Mouse (Mus musculus) CD4-positive, CD25-positive, alpha-beta regulatory T cell, adult 4 months (primary cell): Measurements from ENCODE around the gene Rims3. TPM values are rescaled to one million over a fixed set of nuclear protein-coding genes. Genes with fewer than 3 reads are reported as not detected.

Source experiments
- ATAC-seq: one replicate; pipeline ENCODE4 v1.8.0; 2017
- polyA plus RNA-seq, 2 experiments: library from polyadenylated mRNA; unstranded; fragments of 100-300 nt; shearing (Covaris generic); gene quantifications; one replicate each; pipeline ENCODE4 v1.2.1; 2017

Rims3 gene
- 1 to 10 TPM in 1 of 2 experiments, under 1 TPM in 1; 0.63 to 1.2 TPM for polyA plus RNA-seq

DNA sequence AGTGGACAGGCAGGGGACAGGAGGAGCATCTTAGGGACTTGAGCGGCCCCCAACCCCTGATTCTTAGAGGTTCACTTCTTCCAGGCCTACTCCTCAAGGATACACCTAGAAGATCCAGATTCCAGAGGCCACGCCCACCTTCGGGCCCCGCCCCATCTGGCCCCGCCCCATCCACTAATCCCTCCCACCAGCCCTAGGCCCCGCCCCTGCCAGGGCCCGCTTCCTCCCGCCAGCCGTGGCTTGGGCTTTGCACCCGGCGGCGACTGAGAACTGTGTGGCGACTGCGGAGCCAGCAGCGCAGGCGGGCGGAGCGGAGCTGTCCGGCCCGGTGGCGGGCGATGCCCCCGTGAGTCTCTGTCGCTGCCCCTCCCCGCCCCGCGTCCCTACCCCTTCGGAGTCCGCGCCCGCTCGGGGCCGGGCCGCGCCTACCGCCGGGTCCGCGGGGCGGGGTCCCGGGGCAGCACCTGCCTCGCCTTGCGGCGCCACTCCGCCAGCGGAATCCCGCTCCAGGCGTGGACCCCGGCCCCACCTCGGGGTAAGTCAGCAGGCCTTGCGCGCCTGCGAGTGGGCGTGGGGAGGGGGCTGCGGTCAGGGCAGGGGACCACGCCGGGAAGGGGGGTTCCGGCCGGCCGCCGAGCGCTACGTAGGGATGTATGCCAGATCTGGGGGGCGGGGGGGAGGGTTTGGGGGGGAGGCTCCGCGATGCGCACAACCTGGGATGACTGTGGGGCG is at the start of gene Rims3:
Gene Rims3 (plus strand): TSS at position 229 of the 732 bp plus-strand sequence.
- peak; percentile 84 for ATAC-seq

DNA sequence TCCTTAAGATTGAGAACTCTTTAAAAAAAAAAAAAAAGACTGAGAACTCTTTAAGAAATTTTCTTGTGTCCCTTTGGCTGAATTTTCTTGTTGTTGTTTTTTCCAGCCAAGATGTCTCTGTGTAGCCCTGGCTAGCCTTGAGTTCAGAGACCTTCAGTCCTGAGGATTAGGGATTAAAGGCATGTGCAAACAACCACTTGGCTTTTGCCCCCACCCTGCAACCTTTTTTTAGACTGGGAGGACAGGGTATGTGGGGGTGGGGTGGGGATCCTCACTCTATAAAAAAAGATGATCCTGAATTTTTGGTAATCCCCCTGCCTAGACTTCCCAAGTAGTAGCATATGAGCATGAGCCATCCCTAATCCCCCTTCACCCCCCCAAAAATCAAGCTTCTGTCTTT is 48.8 kb upstream of the Rims3 start:
- ATAC-seq: no peak

DNA sequence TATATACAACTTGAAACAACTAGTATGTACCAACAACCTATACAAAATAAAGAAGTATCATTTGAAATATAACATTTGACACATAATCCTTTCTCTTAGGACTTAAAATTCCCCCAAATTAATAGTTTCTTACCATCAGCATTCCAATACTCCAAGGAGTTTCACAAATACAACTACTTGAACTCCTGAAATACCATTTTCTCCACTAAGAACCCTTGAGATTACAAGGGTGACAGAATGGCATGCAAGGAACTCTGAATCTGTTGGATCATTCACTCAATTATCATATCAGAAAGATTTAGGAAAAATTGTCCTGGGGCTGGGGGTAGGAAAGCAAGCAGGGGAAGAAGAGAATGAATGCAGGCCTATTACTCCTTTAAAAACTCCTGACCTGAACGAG is 40.9 kb upstream of the Rims3 start:
- no peak for ATAC-seq

DNA sequence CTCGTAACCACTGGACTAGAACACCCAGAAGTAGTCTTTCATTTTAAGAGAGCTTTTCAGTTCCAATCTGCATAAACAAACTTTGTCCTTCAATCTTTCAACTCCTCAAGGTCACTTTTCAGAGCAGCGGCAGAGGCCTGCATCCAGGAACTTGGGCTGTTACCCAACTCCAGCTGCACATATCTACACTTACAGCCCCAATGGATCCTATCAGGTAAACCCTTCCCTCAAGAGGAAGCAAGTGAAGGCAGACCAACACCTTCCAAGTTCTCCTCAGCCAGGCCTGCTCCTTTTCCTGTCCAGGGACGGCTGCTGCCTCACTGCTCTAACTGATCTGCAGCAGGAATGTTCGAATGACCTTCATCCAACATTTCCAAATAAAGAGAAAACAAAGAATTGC is 40.4 kb upstream of the Rims3 start:
- ATAC-seq: no peak

DNA sequence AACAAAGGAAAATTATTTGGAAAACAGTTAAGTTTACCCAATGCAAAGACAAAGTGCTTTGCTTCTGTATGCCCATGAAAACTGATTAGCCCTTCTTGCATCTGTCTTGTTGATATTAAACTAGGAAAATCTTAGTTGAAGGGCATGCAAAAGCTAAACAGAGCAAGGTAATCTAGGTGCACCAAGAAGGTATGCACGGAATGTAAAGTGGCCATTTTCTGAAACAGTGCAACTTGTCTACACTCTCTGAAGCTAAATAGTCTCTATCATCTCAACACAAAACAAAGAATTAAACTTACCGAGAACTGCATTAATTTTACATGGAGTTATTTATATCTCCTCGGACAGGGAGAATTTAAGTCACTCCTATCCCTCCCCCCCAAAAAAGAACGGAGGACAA is 39.5 kb upstream of the Rims3 start:
- ATAC-seq: no peak

DNA sequence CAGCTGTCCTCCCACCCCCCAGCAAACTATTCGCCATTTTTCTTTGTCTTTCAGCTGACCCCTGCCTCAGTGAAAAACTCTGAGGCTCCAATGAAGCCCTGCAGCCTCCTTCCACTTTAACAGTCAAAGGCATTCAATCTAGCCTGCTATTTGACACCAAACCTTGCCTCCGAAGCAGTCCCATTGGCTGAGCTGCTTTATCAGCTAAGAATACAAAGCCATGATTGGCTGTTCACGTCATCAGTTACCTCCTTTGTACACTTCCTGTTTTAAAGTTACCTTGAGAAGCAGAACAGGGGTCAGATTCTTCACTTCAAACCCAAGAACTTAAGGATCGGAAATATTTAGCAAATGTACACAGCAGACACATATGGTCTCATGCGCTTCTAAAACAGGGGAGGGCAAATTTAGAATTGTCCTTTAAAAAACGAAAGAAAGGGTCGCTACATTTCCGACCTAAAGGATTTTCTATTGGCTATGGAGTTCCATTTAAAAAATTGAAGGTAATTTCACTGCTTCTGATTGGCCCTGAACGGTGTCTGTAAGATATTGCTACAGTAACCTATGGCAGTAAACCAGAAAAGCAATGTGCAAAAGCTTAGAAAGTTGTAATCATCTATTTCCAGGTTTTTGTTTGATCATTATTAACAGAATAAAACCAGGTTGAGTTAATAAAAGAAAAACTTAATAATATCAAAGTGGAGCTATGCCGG is 38.8 kb upstream of the Rims3 start:
- peak; percentile 99 for ATAC-seq

DNA sequence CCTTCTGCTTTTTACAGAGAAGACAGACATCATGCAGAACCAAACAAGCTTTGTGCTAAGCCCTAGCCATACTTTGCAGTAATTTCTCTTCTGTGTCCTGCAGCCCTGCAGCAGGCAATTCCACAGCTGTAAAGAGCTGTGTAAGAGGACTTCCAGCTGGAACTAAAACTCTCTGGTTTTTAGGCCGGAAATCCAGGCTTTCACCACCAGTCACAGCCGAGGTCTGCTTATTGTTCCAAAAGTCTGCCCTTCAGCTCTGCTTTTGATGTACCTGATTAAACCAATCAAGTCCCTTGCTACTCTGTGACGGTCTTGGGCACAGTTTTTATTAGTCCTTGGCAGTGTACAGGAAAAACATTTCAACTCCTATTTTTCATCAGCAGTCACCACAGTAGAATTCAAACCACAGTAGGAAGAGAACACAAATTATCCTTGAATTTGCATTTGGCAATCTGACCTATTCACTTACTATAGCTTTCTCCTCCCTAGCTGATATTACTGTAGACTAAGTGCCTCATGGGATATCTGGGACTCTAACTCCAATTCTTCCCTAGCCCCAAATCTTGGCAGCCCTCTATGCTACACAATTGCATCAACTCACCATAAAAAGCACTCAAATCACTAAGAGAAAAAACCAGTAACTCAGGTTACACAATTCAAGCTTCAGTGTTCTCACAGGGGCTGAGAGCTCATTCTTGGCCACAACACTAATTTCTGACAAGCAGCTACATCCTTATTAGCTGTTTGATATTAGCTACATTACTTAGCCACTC is 37.4 kb upstream of the Rims3 start:
- no peak for ATAC-seq

DNA sequence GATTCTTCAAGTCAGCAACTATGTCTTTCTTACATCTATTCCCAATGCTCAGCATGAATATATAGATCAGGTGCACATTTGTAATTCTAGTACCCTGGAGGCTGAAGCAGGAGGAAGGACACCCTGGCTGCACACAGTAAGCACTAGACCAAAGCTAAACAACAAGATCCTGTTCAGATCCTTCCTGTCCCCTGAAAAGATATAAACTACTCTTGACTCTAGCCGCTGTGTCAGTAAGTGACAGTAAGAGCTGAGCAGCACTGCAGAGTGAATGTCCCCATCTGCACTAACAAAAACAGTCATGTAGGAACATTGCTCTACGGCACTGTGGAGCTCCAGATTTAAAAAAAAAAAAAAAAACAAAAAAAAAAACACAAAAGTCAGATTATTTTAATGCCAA is 36.7 kb upstream of the Rims3 start:
- ATAC-seq: no peak

DNA sequence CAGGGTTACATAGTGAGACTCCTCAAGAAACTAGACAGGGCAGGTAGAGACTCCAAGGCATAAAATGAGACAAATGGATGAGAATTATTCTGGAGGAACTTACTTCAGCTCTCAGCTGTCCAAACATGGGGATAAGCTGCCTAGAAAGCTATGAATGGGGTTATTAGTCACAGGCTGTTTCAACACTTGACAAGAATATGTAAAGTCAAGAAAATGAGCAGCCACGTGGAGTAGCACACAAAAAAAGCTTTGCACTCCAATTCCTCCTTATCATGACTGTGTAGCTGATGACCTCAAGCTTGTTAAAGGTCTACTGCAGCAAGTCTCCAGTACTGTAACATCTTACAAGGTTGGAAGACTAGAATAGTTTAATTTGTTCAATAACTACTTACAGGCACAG is 35.3 kb upstream of the Rims3 start:
- no peak for ATAC-seq

DNA sequence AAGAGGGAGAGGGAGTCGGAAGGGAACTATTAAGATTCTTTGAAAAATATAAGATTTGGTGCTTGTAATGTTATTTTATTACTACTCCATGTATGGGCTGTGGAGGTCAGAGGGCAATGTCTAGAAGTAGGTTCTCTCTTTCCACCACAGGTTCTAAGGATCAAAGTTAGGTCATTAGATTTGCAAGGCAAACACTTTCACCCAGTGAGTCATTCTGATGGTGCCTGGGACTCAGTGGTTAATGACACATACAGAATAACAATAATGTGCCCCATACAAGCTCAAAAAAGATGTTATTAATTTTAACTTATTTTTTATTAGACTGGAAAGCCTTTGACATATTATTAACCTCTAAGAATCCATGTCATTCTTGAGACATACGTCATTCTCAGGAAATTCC is 34.7 kb upstream of the Rims3 start:
- no peak for ATAC-seq

DNA sequence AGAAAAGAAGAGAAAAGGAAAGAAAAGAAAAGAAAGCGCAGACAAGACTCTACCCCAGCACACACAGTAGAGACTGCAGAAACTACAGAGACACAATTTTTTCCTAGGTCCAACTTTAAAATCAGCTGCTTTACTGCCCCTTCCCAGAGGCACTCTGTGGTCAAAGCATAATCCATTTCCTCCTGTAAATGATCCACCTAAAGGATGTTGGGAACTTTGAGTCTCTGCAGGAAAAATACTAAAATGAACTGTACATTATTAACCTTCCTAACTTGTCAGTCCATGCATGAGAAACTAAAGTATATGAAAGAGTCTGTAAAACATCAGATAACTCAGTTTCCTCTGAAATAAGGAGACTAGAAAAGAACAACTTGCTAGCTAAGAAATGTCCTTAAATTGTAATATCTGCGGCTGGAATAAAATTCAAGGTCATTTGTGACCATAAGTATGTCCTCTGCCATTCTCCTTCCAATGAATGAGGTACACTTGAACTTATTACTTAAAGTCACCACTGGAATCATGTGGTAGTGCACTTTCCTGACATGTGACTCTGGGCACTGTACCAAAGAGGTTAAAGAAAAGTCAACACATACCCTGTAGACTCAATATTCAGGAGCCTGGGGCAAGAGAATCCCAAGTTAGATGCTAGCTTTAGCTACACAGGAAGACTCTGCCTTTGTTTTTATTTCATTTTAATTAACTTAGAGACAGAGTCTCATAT is 32.3 kb upstream of the Rims3 start:
- ATAC-seq: no peak

DNA sequence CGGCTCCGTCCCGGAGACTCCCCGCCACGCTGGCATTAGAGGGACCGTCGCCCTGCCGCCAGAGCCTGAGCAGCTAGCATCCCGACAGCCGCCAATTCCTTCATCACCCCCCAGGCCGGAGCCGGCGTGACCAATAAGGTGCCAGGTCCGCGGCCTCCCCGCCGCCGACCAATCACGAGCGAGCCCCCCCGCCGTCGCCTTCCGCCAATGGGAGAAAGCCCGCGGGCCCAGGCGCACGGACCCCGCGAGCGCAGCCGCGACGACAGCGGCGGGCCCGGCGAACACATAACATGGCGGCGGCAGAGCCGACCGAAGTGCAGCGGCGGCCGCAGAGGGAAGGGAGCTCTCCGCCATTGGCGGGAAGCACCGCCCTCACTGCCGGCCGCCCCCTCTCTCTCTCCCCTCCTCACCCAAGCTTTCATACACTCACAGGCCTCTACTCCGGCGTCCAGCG is 29.5 kb upstream of the Rims3 start:
- peak; percentile 66 for ATAC-seq

DNA sequence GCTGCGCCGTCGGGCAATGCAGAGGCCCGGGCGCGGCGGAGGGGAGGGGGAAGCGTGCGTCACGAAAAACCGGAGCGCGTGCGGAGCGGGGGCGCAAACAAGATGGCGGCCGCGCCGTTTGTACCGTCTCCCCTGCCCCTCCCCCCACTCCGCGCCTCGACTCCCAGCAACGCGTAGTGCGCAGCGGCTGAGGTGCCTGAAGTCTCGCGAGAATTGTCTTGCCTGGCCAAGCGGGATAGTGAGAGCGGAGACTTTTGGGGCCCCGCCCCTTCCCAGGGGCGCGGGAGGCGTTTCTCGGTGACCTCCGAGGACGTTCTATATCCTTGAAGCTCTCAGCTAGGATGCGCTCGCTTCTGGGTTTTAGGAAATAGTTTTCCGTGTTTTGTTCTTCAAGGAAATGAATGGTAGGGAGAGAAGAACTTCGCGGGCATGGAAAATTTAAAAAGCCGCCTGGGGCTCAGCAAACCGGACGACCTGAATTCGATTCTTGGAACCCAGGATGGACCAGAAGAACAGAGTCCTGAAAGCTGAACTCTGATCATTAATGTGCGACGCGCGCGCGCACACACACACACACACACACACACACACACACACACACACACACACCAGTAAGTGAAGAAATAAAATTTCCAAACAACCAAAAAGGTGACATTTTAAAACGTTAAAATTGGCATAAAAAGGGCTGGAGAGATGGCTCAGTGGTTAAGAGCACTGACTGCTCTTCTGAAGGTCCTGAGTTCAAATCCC is 28.9 kb upstream of the Rims3 start:
- ATAC-seq: peak; percentile 94

DNA sequence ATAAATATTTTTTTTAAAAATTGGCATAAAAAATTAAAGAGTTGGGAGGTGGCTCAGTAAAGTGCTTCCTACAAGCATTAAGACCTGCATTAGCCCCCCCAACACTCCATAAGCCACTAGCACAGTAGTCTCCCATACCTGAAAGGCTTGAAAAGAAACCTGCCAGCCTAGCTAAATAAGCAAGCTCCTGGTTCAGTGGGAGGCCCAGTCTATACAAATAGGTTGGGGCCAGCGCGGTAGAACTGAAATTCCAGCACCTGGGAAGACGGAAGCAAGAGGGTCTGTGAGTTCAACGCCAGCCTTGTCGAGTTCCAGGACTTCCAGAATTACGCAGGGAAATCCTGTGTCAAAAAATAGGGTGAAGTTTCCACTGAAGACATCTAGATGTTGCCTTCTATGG is 28.2 kb upstream of the Rims3 start:
- ATAC-seq: no peak

DNA sequence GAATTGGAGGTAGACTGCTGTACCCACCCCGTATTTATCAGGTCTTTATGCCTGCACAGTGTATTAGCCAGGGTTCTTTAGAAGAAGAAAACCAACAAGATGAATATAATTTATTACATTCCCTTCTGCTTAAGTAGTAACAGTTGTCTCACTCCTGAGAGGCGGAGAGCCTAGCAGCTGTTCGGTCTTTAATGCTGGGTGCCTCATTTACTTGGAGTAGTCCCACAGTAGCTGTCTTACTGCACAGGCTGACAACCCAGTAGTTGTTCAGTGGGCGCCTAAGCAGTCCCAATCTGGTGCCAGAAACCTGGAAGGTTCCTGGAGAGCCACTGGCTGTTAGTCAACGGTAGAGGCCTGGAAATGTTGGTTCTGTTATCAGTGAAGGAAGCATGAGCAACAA is 23.8 kb upstream of the Rims3 start:
- ATAC-seq: no peak

DNA sequence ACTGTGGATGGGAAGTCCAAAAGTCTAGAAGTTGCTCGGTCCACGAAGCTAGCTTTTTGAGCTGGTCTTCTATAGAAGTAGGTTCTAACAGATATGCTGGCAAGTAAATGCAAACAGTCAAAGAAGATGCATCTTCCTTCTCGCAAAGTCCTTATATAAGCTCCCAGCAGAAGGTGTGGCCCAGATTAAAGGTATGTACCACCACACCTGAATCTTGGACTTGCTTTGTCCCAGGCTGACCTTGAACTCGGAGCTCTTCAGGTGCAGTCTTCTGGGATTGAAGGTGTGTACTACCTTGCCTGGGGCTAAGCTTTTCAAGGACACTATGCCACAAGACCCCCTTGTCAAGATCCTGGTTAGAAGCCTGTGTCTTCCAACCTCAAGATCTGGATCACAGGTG is 23.1 kb upstream of the Rims3 start, which contains the start of gene Nfyc:
Gene Nfyc (minus strand): TSS at position 101 of the 400 bp plus-strand sequence.
- ATAC-seq: no peak

DNA sequence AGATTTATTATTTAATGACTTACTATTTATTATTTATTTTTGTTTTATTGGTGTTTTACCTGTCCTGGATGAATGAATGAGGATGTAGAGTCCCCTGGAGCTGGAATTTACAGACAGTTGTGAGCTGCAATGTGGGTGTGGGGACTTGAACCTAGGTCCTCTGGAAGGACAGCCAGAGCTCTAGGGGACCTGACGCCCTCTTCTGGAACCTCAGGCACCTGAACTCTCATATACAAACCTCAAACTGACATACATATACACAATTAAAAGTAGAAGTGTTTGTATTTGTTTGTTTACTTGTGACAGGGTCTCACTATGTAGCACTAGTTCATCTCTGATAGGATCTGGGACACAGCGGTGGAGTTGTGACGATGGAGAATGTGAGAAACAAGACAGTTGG is 13.3 kb upstream of the Rims3 start:
- no peak for ATAC-seq

DNA sequence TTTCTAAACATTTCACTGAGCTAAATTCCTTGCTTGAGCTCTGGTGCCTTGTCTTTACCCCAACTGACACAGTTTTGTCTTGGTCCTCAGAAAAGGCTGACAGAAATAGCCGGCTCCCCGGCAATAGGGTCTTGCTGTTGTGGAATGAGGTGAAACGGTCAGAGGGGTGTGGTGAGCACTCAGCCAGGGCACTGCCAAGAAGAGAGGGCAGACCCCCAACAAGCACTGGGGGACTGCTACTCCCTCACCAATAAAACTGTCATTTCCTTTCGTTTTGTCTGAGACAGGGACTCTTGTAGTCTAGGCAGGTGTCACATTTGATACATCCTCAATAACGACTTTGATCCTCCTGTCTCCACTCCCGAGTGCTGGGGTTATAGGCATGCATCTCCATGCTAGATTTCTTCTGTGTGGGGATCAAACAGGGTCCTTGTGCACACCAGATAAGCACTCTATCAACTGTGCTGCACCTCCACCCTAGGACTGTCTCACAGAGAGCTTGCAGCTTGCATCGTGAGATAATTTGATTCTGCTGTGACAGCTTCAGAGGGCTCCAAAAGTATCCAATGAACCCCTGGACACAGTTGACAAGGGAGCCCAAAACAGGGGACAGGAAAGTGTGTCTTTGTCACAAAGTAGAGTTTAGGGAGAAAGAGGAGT is 10.1 kb upstream of the Rims3 start:
- ATAC-seq: no peak

DNA sequence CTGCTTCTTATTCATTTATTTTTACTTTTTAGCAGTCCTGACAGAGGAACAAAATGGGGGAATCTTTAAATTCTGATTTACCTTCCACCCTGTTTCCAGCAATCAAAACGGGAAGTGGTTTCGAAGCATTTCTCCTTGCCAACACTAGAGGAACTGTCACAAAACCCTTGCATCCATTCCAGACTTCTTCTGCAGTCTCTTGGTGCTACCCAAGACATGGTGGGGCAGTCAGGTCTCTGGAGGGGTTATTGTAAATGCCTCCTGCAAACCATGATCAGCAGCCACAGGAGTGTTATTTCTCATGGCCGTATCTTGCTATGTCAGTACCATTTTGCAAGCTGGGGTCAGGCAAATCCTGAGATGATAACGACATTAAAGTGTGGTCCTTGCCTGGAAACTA is 9.5 kb upstream of the Rims3 start:
- no peak for ATAC-seq

DNA sequence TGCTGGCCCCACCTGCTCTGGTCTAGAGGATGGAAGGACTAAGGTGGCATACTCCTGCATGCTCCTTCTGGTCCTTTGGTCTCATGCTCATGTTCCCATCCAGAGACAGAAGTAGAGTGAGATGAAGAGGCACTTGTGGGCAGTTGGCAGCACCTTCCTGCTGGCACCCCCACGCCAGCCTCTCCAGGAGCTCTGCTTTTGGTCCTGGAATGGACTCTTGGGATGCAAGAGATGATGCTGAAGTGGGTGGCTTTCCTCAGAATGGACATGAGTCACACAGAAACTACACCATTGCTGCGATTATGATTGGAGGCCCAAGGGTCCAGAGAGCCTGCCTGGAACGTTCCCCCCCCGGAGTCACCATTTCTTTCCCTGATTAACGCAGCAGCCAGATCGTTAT is 5.7 kb upstream of the Rims3 start:
- no peak for ATAC-seq

DNA sequence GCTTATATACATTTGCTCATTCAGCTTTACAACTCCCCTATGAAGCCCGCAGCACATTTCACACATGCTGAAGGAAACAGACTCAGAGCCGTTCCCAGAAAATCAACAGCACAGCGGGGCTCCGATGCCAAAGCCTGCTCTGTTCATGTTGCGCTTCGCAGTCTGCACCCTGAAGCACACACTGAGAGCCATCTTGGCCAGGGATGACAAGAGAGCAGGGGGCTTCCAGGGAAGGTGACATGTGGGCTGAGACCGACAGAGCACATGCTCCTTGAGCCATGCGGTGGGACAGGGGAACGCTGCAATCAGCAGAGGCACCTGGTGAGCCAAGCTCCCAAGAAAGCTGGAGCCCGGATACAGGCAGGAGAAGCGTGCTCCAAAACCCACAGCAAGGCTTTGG is 5.2 kb upstream of the Rims3 start:
- ATAC-seq: no peak
